Mouse (Mus musculus) midbrain, embryonic 12.5 days (tissue): ENCODE results near the gene Capzb. TPM values are rescaled to one million over a fixed set of nuclear protein-coding genes. Genes with fewer than 3 reads are reported as not detected.

ENCODE experiments used
- ATAC-seq: fragments of 200-750 bp; cut with Nextera tagmentation; 2 replicates; pipeline ENCODE4 v1.8.0; 2017; ENCODE audit warnings: low read depth, moderate TSS enrichment, moderate library complexity; ENCODE audit not compliant: low FRiP score
- H3K27ac ChIP-seq: fragments of 300-500 bp; sonication (generic); replicated peaks from 2 replicates; pipeline ENCODE4 v1.5.1; 2016; ENCODE audit warnings: mild to moderate bottlenecking
- H3K27me3 ChIP-seq: fragments of 300-500 bp; sonication (generic); 2 replicates; pipeline ENCODE4 v1.6.1; 2016; ENCODE audit warnings: mild to moderate bottlenecking
- H3K36me3 ChIP-seq: fragments of 300-500 bp; sonication (generic); 2 replicates; pipeline ENCODE4 v1.6.1; 2016
- H3K4me1 ChIP-seq: fragments of 300-500 bp; sonication (generic); 2 replicates; pipeline ENCODE4 v1.6.1; 2016
- H3K4me2 ChIP-seq: fragments of 300-500 bp; sonication (generic); replicated peaks from 2 replicates; pipeline ENCODE4 v1.6.1; 2016; ENCODE audit warnings: mild to moderate bottlenecking, moderate library complexity
- H3K4me3 ChIP-seq: fragments of 300-500 bp; sonication (generic); 2 replicates; pipeline ENCODE4 v1.5.1; 2016; ENCODE audit warnings: mild to moderate bottlenecking
- H3K9ac ChIP-seq: fragments of 300-500 bp; sonication (generic); replicated peaks from 2 replicates; pipeline ENCODE4 v1.6.1; 2016; ENCODE audit warnings: mild to moderate bottlenecking, moderate library complexity
- H3K9me3 ChIP-seq: fragments of 300-500 bp; sonication (generic); 2 replicates; pipeline ENCODE4 v1.6.1; 2016; ENCODE audit warnings: mild to moderate bottlenecking
- WGBS: fragments of 180-500 bp; shearing (Covaris S2); methylation state at CpG from one replicate; pipeline ENCODE4 v1.1.7; 2016; 5-methylcytosine and 5-hydroxymethylcytosine counted together
- polyA plus RNA-seq: library from polyadenylated mRNA; unstranded; fragments of >200 nt; fragmentation: Nextera tagmentation; extraction: Ambion mirVana; gene quantifications from 2 replicates; pipeline ENCODE4 v1.2.1, GENCODE M21; 2016

The Capzb gene
- polyA plus RNA-seq, 1 experiment from 2014 or later, result 337 TPM

DNA sequence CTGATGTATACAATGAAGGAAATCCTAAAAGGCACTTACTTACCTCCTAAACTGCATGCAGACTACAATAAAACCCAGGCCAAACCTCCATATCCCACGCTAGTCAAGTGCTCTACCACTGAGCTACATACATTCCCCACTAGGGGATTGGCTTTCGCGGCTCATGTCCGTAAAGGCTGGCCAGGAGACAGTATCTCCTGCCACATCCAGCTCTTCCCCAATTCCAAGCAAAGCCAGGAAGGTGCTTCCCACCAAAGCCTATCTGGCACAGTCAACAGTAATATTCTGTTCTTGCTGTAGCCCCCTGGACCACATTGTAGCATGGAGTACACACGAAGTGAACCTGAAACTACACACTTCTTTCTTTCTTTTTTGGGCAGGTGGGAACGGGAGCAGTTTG is 117.0 kb downstream of the Capzb start:
- Histone ChIP-seq H3K4me2 (peak overlapping the region; percentile 92), H3K4me3 (peak overlapping the region; percentile 88), H3K27ac (no peak overlapping the region), H3K27me3 (peaks cover 18% of the 10 kb centered on the region; the same call in 1 of the 2 replicates), H3K4me1 (peaks cover 18% of the 10 kb centered on the region), H3K36me3 (peaks cover 7% of the 10 kb centered on the region), H3K9me3 (no peaks in the 10 kb centered on the region), H3K9ac (peak overlapping the region; percentile 88; the same call in 1 of the 2 replicates)
- ATAC-seq, result no peak
- 29% methylated on average over 6 of the region's 6 CpGs for WGBS

DNA sequence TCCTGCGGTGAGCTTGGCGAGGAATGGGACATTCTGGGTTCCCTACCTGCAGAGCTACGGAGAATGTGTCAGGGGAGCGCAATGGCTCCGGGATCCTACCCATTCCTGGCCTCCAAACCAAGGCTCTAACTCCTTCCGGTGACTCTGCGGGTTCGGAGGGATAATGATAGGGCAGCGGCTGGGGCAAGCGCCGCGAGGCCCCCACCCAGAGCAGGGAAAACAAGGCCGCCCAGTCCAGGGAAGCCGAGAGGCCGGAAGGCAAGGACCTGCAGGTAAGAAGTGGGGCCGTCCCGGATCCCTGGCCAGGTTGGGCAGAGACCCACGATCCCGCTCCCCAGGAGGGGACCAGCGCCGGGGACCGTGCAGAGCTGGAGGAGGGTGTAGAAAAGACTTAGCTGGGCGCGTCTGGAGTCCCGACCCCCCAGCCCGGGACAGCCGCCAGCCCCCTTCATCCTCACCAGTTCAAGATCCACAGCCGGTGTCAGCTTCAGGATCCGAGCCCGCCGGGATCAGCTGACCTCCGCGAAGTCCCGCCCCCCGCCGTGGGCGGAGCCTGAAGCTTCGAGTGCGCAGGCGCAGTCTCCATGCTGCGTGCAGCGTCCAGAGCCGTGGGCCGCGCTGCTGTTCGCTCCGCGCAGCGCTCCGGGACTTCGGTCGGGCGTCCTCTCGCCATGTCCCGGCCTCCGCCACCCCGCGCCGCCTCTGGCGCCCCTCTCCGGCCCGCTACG is 117.6 kb downstream of the Capzb start, which contains the start of the genes Pqlc2 and Akr7a5:
Gene Pqlc2, minus strand, starts transcription at position 538 of the 728 bp plus-strand sequence.
Gene Akr7a5, plus strand, starts transcription at position 574 of the 728 bp plus-strand sequence.
- Histone ChIP-seq H3K36me3 (peaks cover 14% of the 10 kb centered on the region), H3K9ac (peak within 1 kb of the TSS; percentile 88), H3K9me3 (no peaks in the 10 kb centered on the region), H3K4me3 (peak within 1 kb of the TSS; percentile 88), H3K4me1 (peaks cover 18% of the 10 kb centered on the region), H3K4me2 (peak within 1 kb of the TSS; percentile 92), H3K27me3 (peaks cover 18% of the 10 kb centered on the region; the same call in 1 of the 2 replicates), H3K27ac (peak within 1 kb of the TSS; percentile 50; the same call in 1 of the 2 replicates)
- under 1% methylated on average over 47 of the region's 63 CpGs for WGBS
- peak; percentile 91 for ATAC-seq

DNA sequence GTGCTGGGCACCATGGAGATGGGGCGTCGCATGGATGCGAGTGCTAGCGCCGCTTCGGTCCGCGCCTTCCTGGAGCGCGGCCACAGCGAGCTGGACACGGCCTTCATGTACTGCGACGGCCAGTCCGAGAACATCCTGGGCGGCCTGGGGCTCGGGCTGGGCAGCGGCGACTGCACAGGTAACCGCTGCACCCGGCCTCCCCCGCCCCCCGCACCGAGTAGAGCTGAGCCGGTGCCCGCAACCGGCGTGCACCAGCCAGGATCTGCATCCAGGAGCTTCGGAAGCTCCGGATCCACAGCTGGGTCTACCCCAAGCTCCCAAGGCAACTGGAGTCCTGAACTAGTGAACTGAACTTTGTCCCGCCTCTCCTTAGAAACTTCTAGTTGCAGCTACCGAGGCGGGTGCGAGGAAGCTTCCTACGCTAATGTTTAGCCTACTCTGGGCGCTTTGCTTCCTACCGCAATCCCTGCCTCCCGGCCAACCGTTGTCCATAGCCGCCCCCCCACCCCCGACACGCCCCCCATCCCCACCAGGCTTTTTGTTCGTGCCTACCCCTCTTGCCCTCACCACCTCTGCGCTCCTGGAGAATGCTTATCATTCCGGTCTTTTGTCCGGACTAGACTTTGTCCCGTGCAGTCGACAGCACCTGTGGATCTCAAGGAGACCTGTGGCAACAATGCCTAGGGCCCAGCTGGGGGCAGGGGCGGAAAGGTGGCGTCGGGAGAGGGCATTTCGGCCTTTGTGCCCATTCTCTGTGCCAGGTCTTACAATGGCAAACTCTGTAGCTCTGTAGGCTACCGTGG is 118.4 kb downstream of the Capzb start:
- peak overlapping the region; percentile 88 for H3K4me3 ChIP-seq
- H3K27me3 ChIP-seq, result peaks cover 18% of the 10 kb centered on the region; the same call in 1 of the 2 replicates
- peak overlapping the region; percentile 92 for H3K4me2 ChIP-seq
- H3K9me3 ChIP-seq, result no peaks in the 10 kb centered on the region
- peak overlapping the region; percentile 88 for H3K9ac ChIP-seq
- ATAC-seq, result no peak; the same call in 1 of the 2 replicates
- H3K4me1 ChIP-seq, result peaks cover 18% of the 10 kb centered on the region
- H3K36me3 ChIP-seq, result peaks cover 21% of the 10 kb centered on the region
- H3K27ac ChIP-seq, result peak overlapping the region; percentile 50; the same call in 1 of the 2 replicates
- WGBS, result under 1% methylated on average over 51 of the region's 53 CpGs

DNA sequence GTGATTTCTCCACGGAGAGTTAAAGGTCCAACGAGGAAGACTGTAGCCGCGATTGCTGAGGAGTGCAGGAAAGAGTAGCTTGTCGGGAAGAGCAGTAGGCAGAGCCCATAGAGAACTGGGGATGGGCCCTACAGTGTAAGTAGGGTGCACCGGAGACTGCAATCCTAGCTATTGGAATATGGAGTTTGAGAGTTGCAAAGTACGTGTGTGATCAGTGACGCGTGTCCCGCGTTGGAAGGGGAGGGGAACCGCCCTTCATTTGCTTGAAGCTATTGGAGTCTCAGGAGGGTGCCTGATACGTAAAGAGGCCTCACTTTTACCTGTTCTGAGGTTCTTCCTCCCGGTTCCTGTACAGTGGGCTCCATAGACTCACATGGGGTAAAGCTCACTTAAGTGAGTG is 119.0 kb downstream of the Capzb start:
- peak overlapping the region; percentile 88 for H3K9ac ChIP-seq
- ATAC-seq, result no peak
- WGBS, result 26% methylated on average over 14 of the region's 14 CpGs
- H3K9me3 ChIP-seq, result no peaks in the 10 kb centered on the region
- H3K4me1 ChIP-seq, result peaks cover 18% of the 10 kb centered on the region
- H3K27me3 ChIP-seq, result peaks cover 18% of the 10 kb centered on the region; the same call in 1 of the 2 replicates
- no peak overlapping the region for H3K27ac ChIP-seq
- H3K36me3 ChIP-seq, result peaks cover 24% of the 10 kb centered on the region
- peak overlapping the region; percentile 92 for H3K4me2 ChIP-seq
- peak overlapping the region; percentile 88 for H3K4me3 ChIP-seq

DNA sequence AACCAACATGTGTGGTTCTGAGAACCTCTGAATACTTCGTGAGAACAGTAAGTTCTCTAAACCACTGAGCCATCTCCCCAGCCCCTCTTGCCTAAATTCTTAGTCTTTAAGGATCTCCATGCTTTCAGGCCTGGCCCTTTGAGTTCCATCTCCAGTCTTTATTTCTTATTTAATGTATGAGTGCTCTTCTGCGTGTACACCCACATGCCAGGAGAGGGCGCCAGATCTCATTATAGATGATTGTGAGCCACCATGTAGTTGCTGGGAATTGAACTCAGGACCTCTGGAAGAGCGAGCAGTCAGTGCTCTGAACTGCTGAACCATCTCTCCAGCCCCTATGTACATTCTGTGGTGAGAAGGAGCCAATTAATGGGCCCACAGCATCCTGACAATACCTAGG is 119.9 kb downstream of the Capzb start:
- no peak overlapping the region for H3K4me3 ChIP-seq
- H3K9ac ChIP-seq, result no peak overlapping the region
- H3K4me1 ChIP-seq, result peaks cover 18% of the 10 kb centered on the region
- no peak for ATAC-seq
- 54% methylated on average over 4 of the region's 4 CpGs for WGBS
- H3K4me2 ChIP-seq, result no peak overlapping the region
- peaks cover 18% of the 10 kb centered on the region; the same call in 1 of the 2 replicates for H3K27me3 ChIP-seq
- peaks cover 32% of the 10 kb centered on the region for H3K36me3 ChIP-seq
- no peaks in the 10 kb centered on the region for H3K9me3 ChIP-seq
- no peak overlapping the region for H3K27ac ChIP-seq

DNA sequence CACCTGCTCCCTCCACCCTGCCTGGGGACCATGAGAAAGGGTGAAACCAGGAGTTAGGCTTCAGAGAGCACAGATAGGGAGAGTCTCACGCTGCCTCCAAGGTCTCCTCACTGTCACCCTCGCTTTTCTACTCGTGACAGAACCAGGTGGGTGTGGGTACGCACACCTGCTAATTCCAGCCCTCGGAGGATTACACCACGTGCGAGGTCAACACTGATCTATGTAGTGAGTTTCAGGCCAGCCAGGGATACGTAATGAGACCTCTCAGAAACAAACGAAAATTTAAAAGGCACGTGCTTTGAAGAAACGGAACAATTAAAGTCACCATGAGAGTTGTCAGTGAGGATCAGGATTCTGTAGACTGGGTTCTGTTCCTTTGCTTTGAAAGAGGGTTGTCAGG is 125.8 kb downstream of the Capzb start:
- Histone ChIP-seq H3K9ac (no peak overlapping the region), H3K36me3 (peaks cover 51% of the 10 kb centered on the region), H3K4me3 (no peak overlapping the region), H3K9me3 (no peaks in the 10 kb centered on the region), H3K27me3 (no peaks in the 10 kb centered on the region), H3K27ac (no peak overlapping the region), H3K4me2 (no peak overlapping the region), H3K4me1 (no peaks in the 10 kb centered on the region)
- 93% methylated on average over 11 of the region's 11 CpGs for WGBS
- no peak for ATAC-seq

DNA sequence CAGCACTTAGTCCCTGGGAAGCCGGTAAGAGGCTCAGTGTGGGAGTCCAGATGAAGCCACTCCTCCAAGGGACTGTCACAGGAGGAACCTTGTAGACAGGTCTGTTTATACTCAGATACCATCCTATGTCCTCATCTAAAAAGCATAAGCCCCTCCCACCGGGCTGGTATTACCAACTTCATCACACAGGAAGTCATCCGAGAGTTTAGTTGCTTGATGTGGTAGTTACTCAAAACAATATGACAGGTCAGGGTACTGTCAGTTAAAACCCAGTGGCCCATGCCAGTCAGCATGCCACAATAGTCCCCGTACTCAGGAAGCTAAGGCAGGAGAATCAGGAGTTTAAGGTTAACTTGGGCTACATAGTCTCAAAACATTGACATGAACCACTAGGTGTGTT is 127.0 kb downstream of the Capzb start:
- H3K4me2 ChIP-seq, result no peak overlapping the region
- WGBS, result 92% methylated on average over 4 of the region's 4 CpGs
- ATAC-seq, result no peak
- no peaks in the 10 kb centered on the region for H3K9me3 ChIP-seq
- H3K36me3 ChIP-seq, result peaks cover 43% of the 10 kb centered on the region
- H3K4me1 ChIP-seq, result no peaks in the 10 kb centered on the region
- H3K27ac ChIP-seq, result no peak overlapping the region
- no peak overlapping the region for H3K4me3 ChIP-seq
- no peak overlapping the region for H3K9ac ChIP-seq
- H3K27me3 ChIP-seq, result no peaks in the 10 kb centered on the region

DNA sequence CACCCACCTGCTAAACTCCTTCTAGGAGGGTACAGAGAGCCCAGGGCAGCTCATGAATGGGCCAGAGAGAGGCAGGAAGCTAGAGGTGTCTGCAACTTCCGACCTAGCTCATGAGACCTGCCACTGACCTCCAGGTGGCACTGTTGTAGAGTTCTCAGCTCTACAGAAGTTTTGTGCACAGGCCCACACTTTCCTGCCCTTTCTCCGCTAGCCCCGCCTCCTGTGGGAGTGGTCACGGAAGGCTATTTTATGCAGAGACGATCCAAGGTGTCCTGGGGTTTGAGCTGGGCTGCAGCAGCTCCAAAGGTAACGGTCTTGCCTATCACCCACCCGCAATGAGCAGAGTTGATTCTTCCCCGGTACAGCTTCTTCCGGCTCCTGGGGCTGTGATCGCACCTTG is 137.9 kb downstream of the Capzb start:
- ATAC-seq, result no peak
- peaks cover 19% of the 10 kb centered on the region; the same call in 1 of the 2 replicates for H3K27me3 ChIP-seq
- H3K27ac ChIP-seq, result no peak overlapping the region
- WGBS, result 7% methylated on average over 10 of the region's 10 CpGs
- peak overlapping the region; percentile 33; the same call in 1 of the 2 replicates for H3K4me2 ChIP-seq
- no peaks in the 10 kb centered on the region for H3K4me1 ChIP-seq
- peak overlapping the region; percentile 17 for H3K4me3 ChIP-seq
- H3K9me3 ChIP-seq, result no peaks in the 10 kb centered on the region
- H3K36me3 ChIP-seq, result no peaks in the 10 kb centered on the region
- H3K9ac ChIP-seq, result no peak overlapping the region

DNA sequence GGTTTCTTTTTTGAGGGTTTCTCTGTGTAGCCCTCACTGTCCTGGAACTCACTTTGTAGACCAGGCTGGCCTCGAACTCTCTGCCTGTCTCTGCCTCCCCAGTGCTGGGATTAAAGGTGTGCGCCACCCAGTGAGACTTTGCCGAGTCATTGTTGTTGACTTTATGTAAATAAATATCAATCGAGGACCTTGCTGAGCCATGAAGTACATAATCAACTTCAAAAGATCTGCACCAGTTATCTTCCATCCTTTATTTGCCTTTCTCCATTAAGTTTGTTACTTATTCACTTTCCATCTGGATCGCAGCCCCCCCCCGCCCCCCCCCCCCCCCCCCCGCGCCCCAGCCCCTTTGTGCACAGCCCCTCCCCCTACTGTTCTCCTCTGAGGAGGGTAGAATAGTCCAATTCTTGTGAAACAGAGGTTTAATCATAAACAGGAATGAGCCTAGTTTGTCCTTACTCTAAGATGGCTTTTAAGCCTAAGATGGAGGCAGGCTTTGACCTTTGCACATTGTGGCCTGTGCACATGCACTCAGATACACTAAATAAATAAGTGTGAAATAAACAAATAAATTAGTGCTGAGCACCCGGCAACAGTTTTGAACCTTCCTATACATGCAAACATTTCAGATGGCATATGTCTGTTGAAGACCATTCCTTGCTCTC is 142.1 kb downstream of the Capzb start:
- H3K9me3 ChIP-seq, result no peaks in the 10 kb centered on the region
- H3K9ac ChIP-seq, result no peak overlapping the region
- ATAC-seq, result no peak
- 84% methylated on average over 6 of the region's 9 CpGs for WGBS
- 0 out of 2 replicates have a peak, but pooled peaks cover 3% of the 10 kb centered on the region for H3K4me1 ChIP-seq
- H3K4me2 ChIP-seq, result no peak overlapping the region
- peaks cover 37% of the 10 kb centered on the region for H3K27me3 ChIP-seq
- H3K4me3 ChIP-seq, result no peak overlapping the region
- no peaks in the 10 kb centered on the region for H3K36me3 ChIP-seq
- no peak overlapping the region for H3K27ac ChIP-seq

DNA sequence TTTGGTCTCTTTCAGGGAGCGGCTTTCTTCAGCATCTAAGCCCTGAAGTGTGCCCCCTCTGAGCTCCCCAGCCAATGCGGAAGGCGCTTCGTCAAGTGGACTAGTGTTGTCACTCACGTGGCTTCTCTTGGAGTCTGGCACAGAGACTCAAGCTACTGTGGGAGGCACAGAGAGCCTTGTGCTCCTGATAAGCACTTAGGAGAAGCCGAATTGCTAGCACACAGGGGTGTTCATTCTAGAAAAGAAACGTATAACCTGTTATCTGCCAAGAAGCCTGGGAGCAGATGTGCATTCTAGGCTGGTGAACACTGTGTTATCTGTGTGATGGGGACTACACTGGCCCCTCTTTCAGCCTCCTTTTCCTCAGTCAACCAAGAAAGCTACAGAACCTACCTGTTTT is 142.8 kb downstream of the Capzb start:
- Histone ChIP-seq H3K9ac (no peak overlapping the region), H3K27me3 (peaks cover 37% of the 10 kb centered on the region), H3K4me1 (0 out of 2 replicates have a peak, but pooled peaks cover 3% of the 10 kb centered on the region), H3K36me3 (no peaks in the 10 kb centered on the region), H3K27ac (no peak overlapping the region), H3K9me3 (no peaks in the 10 kb centered on the region), H3K4me2 (no peak overlapping the region), H3K4me3 (no peak overlapping the region)
- ATAC-seq, result no peak
- WGBS, result 76% methylated on average over 7 of the region's 7 CpGs

DNA sequence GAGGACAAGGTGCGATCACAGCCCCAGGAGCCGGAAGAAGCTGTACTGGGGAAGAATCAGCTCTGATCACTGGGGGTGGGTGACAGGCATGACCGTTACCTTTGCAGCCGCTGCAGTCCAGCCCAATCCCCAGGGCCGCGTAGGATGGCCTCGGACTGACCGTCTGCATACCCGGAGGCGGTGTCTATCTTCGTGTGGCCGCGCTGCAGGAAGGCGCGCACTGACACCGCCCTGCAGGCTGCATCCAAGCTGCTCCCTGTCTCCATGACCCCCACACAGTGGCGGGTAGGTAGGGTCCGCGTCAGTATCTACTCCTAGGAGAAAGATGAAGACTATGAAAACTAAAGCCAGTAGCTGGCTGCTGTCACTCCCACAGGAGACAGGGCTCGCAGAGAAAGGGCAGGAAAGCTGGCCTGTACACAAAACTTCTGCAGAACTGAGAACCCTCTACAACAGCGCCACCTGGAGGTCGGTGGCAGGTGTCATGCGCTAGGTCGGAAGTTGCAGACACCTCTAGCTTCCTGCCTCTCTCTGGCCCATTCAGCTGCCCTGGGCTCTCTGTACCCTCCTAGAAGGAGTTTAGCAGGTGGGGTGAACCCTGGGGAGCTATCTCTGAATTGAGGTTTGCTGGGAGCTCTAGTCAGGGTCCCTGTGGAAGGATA is 144.3 kb downstream of the Capzb start:
- H3K4me3 ChIP-seq, result no peak overlapping the region
- H3K27ac ChIP-seq, result no peak overlapping the region
- H3K4me2 ChIP-seq, result peak overlapping the region; percentile 28
- peaks cover 30% of the 10 kb centered on the region for H3K27me3 ChIP-seq
- no peak overlapping the region for H3K9ac ChIP-seq
- no peaks in the 10 kb centered on the region for H3K9me3 ChIP-seq
- no peak for ATAC-seq
- H3K4me1 ChIP-seq, result 0 out of 2 replicates have a peak, but pooled peaks cover 3% of the 10 kb centered on the region
- H3K36me3 ChIP-seq, result no peaks in the 10 kb centered on the region
- 38% methylated on average over 24 of the region's 24 CpGs for WGBS
